Mouse (Mus musculus) MEL (cell line): ENCODE measurements around the gene Tmem45b. TPM values are rescaled to one million over a fixed set of nuclear protein-coding genes. Genes with fewer than 3 reads are reported as not detected.

Experiments used
- DNase-seq: peaks from one replicate; pipeline ENCODE4 v3.0.0; 2011; ENCODE audit warnings: low read depth, low spot score
- H3K27ac ChIP-seq: 2 replicates; pipeline ENCODE4 v1.5.1; 2012; ENCODE audit warnings: low read depth, mild to moderate bottlenecking, control low read depth, low read length, moderate library complexity; ENCODE audit not compliant: control insufficient read depth
- H3K27me3 ChIP-seq, 2 experiments: fragments of 150-350 bp in 1 of 2; sonication (generic) in 1 of 2; 2 replicates each; pipeline ENCODE4 v1.6.1; 2012; ENCODE audit warnings: low read length in 2 of 2, mild to moderate bottlenecking in 2 of 2, improper control_type of control experiment in 1 of 2, moderate library complexity in 1 of 2; ENCODE audit not compliant: insufficient read depth in 2 of 2, control insufficient read depth in 1 of 2
- H3K36me3 ChIP-seq, 2 experiments: 2 replicates each; pipeline ENCODE4 v1.6.1; 2012 to 2014; ENCODE audit warnings: low read length in 2 of 2, improper control_type of control experiment in 1 of 2, inconsistent platforms in 1 of 2, mild to moderate bottlenecking in 1 of 2; ENCODE audit not compliant: insufficient read depth in 2 of 2, control insufficient read depth in 1 of 2
- H3K4me1 ChIP-seq, 2 experiments: fragments of 150-350 bp in 1 of 2; sonication (generic) in 1 of 2; 2 replicates each; pipeline ENCODE4 v1.6.1; 2012; ENCODE audit warnings: low read length in 2 of 2, improper control_type of control experiment in 1 of 2, mild to moderate bottlenecking in 1 of 2; ENCODE audit not compliant: insufficient read depth in 2 of 2, control insufficient read depth in 1 of 2
- H3K4me3 ChIP-seq, 2 experiments: fragments of 150-350 bp in 1 of 2; sonication (generic) in 1 of 2; 2 replicates each; pipeline ENCODE4 v1.5.1; 2012; ENCODE audit warnings: low read depth in 2 of 2, low read length in 2 of 2, mild to moderate bottlenecking in 2 of 2, moderate library complexity in 2 of 2, control low read depth in 1 of 2, improper control_type of control experiment in 1 of 2; ENCODE audit not compliant: control insufficient read depth in 1 of 2, insufficient read depth in 1 of 2
- H3K79me2 ChIP-seq: 2 replicates; pipeline ENCODE4 v1.6.1; 2012; ENCODE audit warnings: mild to moderate bottlenecking, low read length, moderate library complexity; ENCODE audit not compliant: control insufficient read depth, poor library complexity, insufficient read depth
- H3K9ac ChIP-seq: 2 replicates; pipeline ENCODE4 v1.6.1; 2012; ENCODE audit warnings: low read depth, mild to moderate bottlenecking, control low read depth, low read length, moderate library complexity; ENCODE audit not compliant: control insufficient read depth, poor library complexity, severe bottlenecking
- H3K9me3 ChIP-seq: fragments of 150-350 bp; sonication (generic); replicated peaks from 2 replicates; pipeline ENCODE4 v1.6.1; 2012; ENCODE audit warnings: mild to moderate bottlenecking, low read length, improper control_type of control experiment, moderate library complexity; ENCODE audit not compliant: insufficient read depth
- BHLHE40 ChIP-seq: IDR thresholded peaks from 2 replicates; pipeline ENCODE4 v1.6.1; 2012; ENCODE audit warnings: low read depth, mild to moderate bottlenecking, inconsistent platforms, low read length, improper control_type of control experiment, borderline replicate concordance
- CHD2 ChIP-seq: IDR thresholded peaks from 2 replicates; pipeline ENCODE4 v1.6.1; 2011; ENCODE audit warnings: low read length, improper control_type of control experiment
- CTCF ChIP-seq, 3 experiments: IDR thresholded peaks in 2 of 3; conservative IDR thresholded peaks in 1 of 3; 2 replicates each; pipeline ENCODE4 v1.5.1; 2011 to 2012; ENCODE audit warnings: low read length in 3 of 3, low read depth in 2 of 3, mild to moderate bottlenecking in 2 of 3, improper control_type of control experiment in 1 of 3, inconsistent platforms in 1 of 3, mixed read lengths in 1 of 3, moderate library complexity in 1 of 3; ENCODE audit not compliant: control insufficient read depth in 1 of 3, insufficient read depth in 1 of 3, poor library complexity in 1 of 3, severe bottlenecking in 1 of 3
- E2F4 ChIP-seq: IDR thresholded peaks from 2 replicates; pipeline ENCODE4 v1.6.1; 2011; ENCODE audit warnings: low read depth, low read length, improper control_type of control experiment, borderline replicate concordance
- ELF1 ChIP-seq: IDR thresholded peaks from 2 replicates; pipeline ENCODE4 v1.6.1; 2014; ENCODE audit warnings: low read depth, mild to moderate bottlenecking, inconsistent platforms, low read length, improper control_type of control experiment, moderate library complexity
- EP300 ChIP-seq, 2 experiments: IDR thresholded peaks; 2 replicates each; pipeline ENCODE4 v1.6.1; 2011; ENCODE audit warnings: improper control_type of control experiment in 2 of 2, low read length in 2 of 2, low read depth in 1 of 2, mild to moderate bottlenecking in 1 of 2
- ETS1 ChIP-seq: IDR thresholded peaks from 2 replicates; pipeline ENCODE4 v1.6.1; 2012; ENCODE audit warnings: low read depth, mild to moderate bottlenecking, inconsistent platforms, low read length, improper control_type of control experiment, moderate library complexity
- GABPA ChIP-seq: IDR thresholded peaks from 2 replicates; pipeline ENCODE4 v1.6.1; 2012; ENCODE audit warnings: low read depth, mild to moderate bottlenecking, inconsistent platforms, low read length, improper control_type of control experiment, moderate library complexity
- GATA1 ChIP-seq: IDR thresholded peaks from 2 replicates; pipeline ENCODE4 v1.6.1; 2011; ENCODE audit warnings: low read depth, low read length, improper control_type of control experiment
- MAFK ChIP-seq: IDR thresholded peaks from 2 replicates; pipeline ENCODE4 v1.6.1; 2011; ENCODE audit warnings: low read depth, mild to moderate bottlenecking, low read length, improper control_type of control experiment, borderline replicate concordance
- MAZ ChIP-seq: IDR thresholded peaks from 2 replicates; pipeline ENCODE4 v1.6.1; 2012; ENCODE audit warnings: low read depth, mild to moderate bottlenecking, inconsistent platforms, low read length, improper control_type of control experiment
- MEF2A ChIP-seq: IDR thresholded peaks from 2 replicates; pipeline ENCODE4 v1.6.1; 2014; ENCODE audit warnings: low read depth, mild to moderate bottlenecking, inconsistent platforms, low read length, improper control_type of control experiment; ENCODE audit not compliant: poor library complexity, insufficient replicate concordance, severe bottlenecking; ENCODE audit errors: extremely low read depth
- NELFE ChIP-seq: IDR thresholded peaks from 2 replicates; pipeline ENCODE4 v1.6.1; 2011; ENCODE audit warnings: low read depth, low read length, improper control_type of control experiment
- NRF1 ChIP-seq: IDR thresholded peaks from 2 replicates; pipeline ENCODE4 v1.6.1; 2014; ENCODE audit warnings: low read depth, mild to moderate bottlenecking, inconsistent platforms, low read length, improper control_type of control experiment, moderate library complexity; ENCODE audit not compliant: poor library complexity, insufficient read depth, severe bottlenecking
- RCOR1 ChIP-seq: IDR thresholded peaks from 2 replicates; pipeline ENCODE4 v1.6.1; 2012; ENCODE audit warnings: low read depth, mild to moderate bottlenecking, inconsistent platforms, low read length, improper control_type of control experiment
- SIN3A ChIP-seq: IDR thresholded peaks from 2 replicates; pipeline ENCODE4 v1.6.1; 2012; ENCODE audit warnings: low read length, improper control_type of control experiment, inconsistent platforms
- SMC3 ChIP-seq: IDR thresholded peaks from 2 replicates; pipeline ENCODE4 v1.6.1; 2011; ENCODE audit warnings: low read depth, low read length, improper control_type of control experiment
- TAL1 ChIP-seq: IDR thresholded peaks from 2 replicates; pipeline ENCODE4 v1.6.1; 2012; ENCODE audit warnings: mild to moderate bottlenecking, inconsistent platforms, low read length, moderate library complexity, mixed read lengths
- TCF12 ChIP-seq: IDR thresholded peaks from 2 replicates; pipeline ENCODE4 v1.6.1; 2014; ENCODE audit warnings: low read depth, mild to moderate bottlenecking, inconsistent platforms, low read length, improper control_type of control experiment, moderate library complexity
- USF2 ChIP-seq, 2 experiments: IDR thresholded peaks; 2 replicates each; pipeline ENCODE4 v1.6.1; 2011 to 2012; ENCODE audit warnings: improper control_type of control experiment in 2 of 2, low read length in 2 of 2, borderline replicate concordance in 1 of 2, inconsistent platforms in 1 of 2, low read depth in 1 of 2, mild to moderate bottlenecking in 1 of 2; ENCODE audit not compliant: insufficient read depth in 1 of 2
- polyA plus RNA-seq, 2 experiments: library from polyadenylated mRNA; stranded (reverse) in 1 of 2; unstranded in 1 of 2; fragments of >175 nt in 1 of 2; fragments of >200 nt in 1 of 2; gene quantifications; 2 replicates each; pipeline versions ENCODE4 v1.2.1 to v1.2.4; 2012; ENCODE audit warnings: low replicate concordance in 2 of 2, low read depth in 1 of 2; ENCODE audit not compliant: insufficient read length in 2 of 2, insufficient read depth in 1 of 2, missing spikeins in 1 of 2
- total RNA-seq: library from RNA; depleted of rRNA; stranded (reverse); fragments of 300-350 nt; gene quantifications from 2 replicates; pipeline ENCODE4 v1.2.3, GENCODE M21; 2012

Gene Tmem45b
- total and polyA plus RNA-seq, 3 experiments, result not detected

GRCm38 (mm10) chr9:31422143-31422542, 42.1 kb downstream of the Tmem45b start:
- H3K9ac ChIP-seq, result no peak overlapping the region
- peak; percentile 46 for DNase-seq
- no peaks in the 10 kb centered on the region for H3K9me3 ChIP-seq
- H3K27ac ChIP-seq, result no peak overlapping the region
- no peaks in the 10 kb centered on the region for H3K27me3 ChIP-seq
- H3K79me2 ChIP-seq, result no peaks in the 10 kb centered on the region
- H3K36me3 ChIP-seq, result peaks cover 5 to 6% of the 10 kb centered on the region in 2 experiments; a peak in 3 of 4 replicates
- no peak overlapping the region for H3K4me3 ChIP-seq
- peaks cover 3 to 5% of the 10 kb centered on the region in 2 experiments; a peak in 1 of 4 replicates for H3K4me1 ChIP-seq
- TF ChIP-seq TCF12 (no peak), ETS1 (peak; percentile 65), SMC3 (no peak), MAFK (no peak), NELFE (no peak), E2F4 (no peak), CTCF (IDR thresholded peaks at IDR 0.05 in 2 of 3, conservative IDR thresholded peaks at IDR 0.05 in 1 of 3; ENCODE audit: control insufficient read depth in 1 of 3, insufficient read depth in 1 of 3, low read depth in 2 of 3, low read length in 3 of 3, poor library complexity in 1 of 3, severe bottlenecking in 1 of 3) (no peak), GABPA (no peak), CHD2 (no peak), NRF1 (no peak), BHLHE40 (no peak), USF2 (IDR thresholded peaks at IDR 0.05; ENCODE audit: borderline replicate concordance in 1 of 2, insufficient read depth in 1 of 2, low read depth in 1 of 2, low read length in 2 of 2) (no peak), EP300 (IDR thresholded peaks at IDR 0.05; ENCODE audit: low read depth in 1 of 2, low read length in 2 of 2) (peak in 1 of 2 experiments; percentile 47; a peak in 1 of 4 replicates), ELF1 (no peak), TAL1 (no peak), MAZ (no peak), SIN3A (no peak), MEF2A (no peak), GATA1 (peak; percentile 56)

DNA sequence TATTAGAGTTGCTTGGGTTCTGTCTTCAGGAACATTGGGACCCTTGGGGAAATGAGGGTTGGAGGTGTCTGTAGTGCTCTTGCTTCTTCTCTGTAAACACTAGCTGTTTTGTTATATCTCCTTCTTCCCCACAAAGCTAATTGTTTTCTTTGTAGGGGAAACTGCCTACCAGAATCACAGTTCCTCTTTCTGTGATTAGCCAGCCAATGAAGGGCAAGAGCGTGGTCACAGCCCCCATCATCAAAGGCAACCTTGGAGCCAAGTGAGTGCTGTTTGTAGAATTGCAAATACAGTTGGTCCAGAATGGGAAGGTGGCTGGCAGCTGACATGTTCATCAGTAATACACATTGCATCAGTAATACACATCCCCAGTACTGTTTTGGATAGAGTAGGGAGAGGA, 45.4 kb downstream of the Tmem45b start:
- TF ChIP-seq RCOR1 (peak; percentile 65), TCF12 (no peak), ELF1 (no peak)
- Histone ChIP-seq H3K79me2 (no peaks in the 10 kb centered on the region), H3K4me1 (peaks cover 3 to 5% of the 10 kb centered on the region in 2 experiments; a peak in 1 of 4 replicates), H3K27ac (no peak overlapping the region), H3K9me3 (no peaks in the 10 kb centered on the region), H3K27me3 (no peaks in the 10 kb centered on the region), H3K36me3 (peaks cover 6 to 22% of the 10 kb centered on the region in 2 experiments), H3K9ac (no peak overlapping the region), H3K4me3 (no peak overlapping the region)
- peak; percentile 78 for DNase-seq
